8 mouse cellular contexts compared by ENCODE assay signal in genomic region chr14:57344781-57345492, GRCm38 (mm10). TPM values are rescaled to one million over a fixed set of nuclear protein-coding genes. Genes with fewer than 3 reads are reported as not detected.
A peak's percentile ranks its signal among the peaks of the same experiment; 100 is the strongest.
DNase-seq lines count a peak whose midpoint lies in the region; ATAC-seq lines count a peak whose summit lies in the region.

No protein-coding gene starts in this region.

- H3K9me3 ChIP-seq in limb, embryonic 12.5 days, result no peaks in the 10 kb centered on the region
- no peaks in the 10 kb centered on the region for H3K9me3 ChIP-seq in limb, embryonic 10.5 days (replicated peaks)
- H3K9me3 ChIP-seq in heart, embryonic 11.5 days (replicated peaks; ENCODE audit: control insufficient read depth, low read length), result no peaks in the 10 kb centered on the region

- no peak overlapping the region for H3K4me2 ChIP-seq in limb, embryonic 12.5 days
- peak overlapping the region; percentile 63 for H3K4me2 ChIP-seq in heart, embryonic 11.5 days

- peaks cover 15% of the 10 kb centered on the region for H3K4me1 ChIP-seq in limb, embryonic 12.5 days (replicated peaks)
- peaks cover 38% of the 10 kb centered on the region for H3K4me1 ChIP-seq in limb, embryonic 10.5 days
- peaks cover 20% of the 10 kb centered on the region for H3K4me1 ChIP-seq in heart, embryonic 11.5 days (ENCODE audit: control insufficient read depth, insufficient read depth, low read length)

- no peak overlapping the region for H3K9ac ChIP-seq in limb, embryonic 12.5 days (replicated peaks)
- peak overlapping the region; percentile 62; the same call in 1 of the 2 replicates for H3K9ac ChIP-seq in heart, embryonic 11.5 days (ENCODE audit: low read depth, low read length)

- no peaks in the 10 kb centered on the region for H3K36me3 ChIP-seq in limb, embryonic 12.5 days
- H3K36me3 ChIP-seq in limb, embryonic 10.5 days, result no peaks in the 10 kb centered on the region
- H3K36me3 ChIP-seq in heart, embryonic 11.5 days (ENCODE audit: control insufficient read depth, insufficient read depth, low read length), result no peaks in the 10 kb centered on the region

- WGBS in limb, embryonic 12.5 days, result 68% methylated on average over 25 of the region's 25 CpGs
- 64% methylated on average over 25 of the region's 25 CpGs for WGBS in limb, embryonic 10.5 days
- WGBS in heart, embryonic 11.5 days (ENCODE audit: insufficient replicate concordance), result 35% methylated on average over 25 of the region's 25 CpGs

- 0 out of 2 replicates have a peak overlapping the region, but pooled peaks have one; percentile 7 for H3K27ac ChIP-seq in limb, embryonic 12.5 days
- no peak overlapping the region for H3K27ac ChIP-seq in limb, embryonic 10.5 days
- H3K27ac ChIP-seq in heart, embryonic 11.5 days (ENCODE audit: low read depth, low read length), result no peak overlapping the region

- H3K4me3 ChIP-seq in limb, embryonic 12.5 days (replicated peaks), result no peak overlapping the region
- no peak overlapping the region for H3K4me3 ChIP-seq in limb, embryonic 10.5 days
- peak overlapping the region; percentile 21 for H3K4me3 ChIP-seq in heart, embryonic 11.5 days (ENCODE audit: low read depth, low read length)

- ATAC-seq in limb, embryonic 12.5 days (ENCODE audit: insufficient number of reproducible peaks, insufficient read depth, low FRiP score, low TSS enrichment, low read depth), result no peak
- no peak for ATAC-seq in heart, embryonic 11.5 days (replicated peaks; ENCODE audit: insufficient number of reproducible peaks, low FRiP score, low TSS enrichment)

- H3K27me3 ChIP-seq in limb, embryonic 12.5 days, result no peaks in the 10 kb centered on the region
- H3K27me3 ChIP-seq in limb, embryonic 10.5 days (ENCODE audit: low read depth, poor library complexity, severe bottlenecking), result no peaks in the 10 kb centered on the region
- H3K27me3 ChIP-seq in heart, embryonic 11.5 days (ENCODE audit: control insufficient read depth, insufficient read depth, low read length), result no peaks in the 10 kb centered on the region

- no peak for DNase-seq in limb, embryonic 10.5 days (ENCODE audit: low spot score)
- DNase-seq in kidney, postnatal 14 days, result peak; percentile 56
- peak; percentile 38 for DNase-seq in mesoderm, embryonic 11.5 days (ENCODE audit: low read depth, low spot score)
- no peak for DNase-seq in right cerebral cortex, adult 2 months (ENCODE audit: low spot score in 2 of 2)
- no peak for DNase-seq in adrenal gland, postnatal 25 days
- no peak for DNase-seq in thymus, postnatal 25 days

RNA-seq across cellular contexts. Expression of gene Cryl1, which starts 53.4 kb away (rescaled TPM):
- polyA plus RNA-seq in limb, embryonic 12.5 days (2016; fragmentation: Nextera tagmentation; extraction: Ambion mirVana), result 16.7 and 18.2 TPM in 2 replicates
- 9.3 and 12.7 TPM in 2 replicates for polyA plus RNA-seq in limb, embryonic 10.5 days (2016; fragmentation: Nextera tagmentation; extraction: Ambion mirVana)
- 11.0 and 11.9 TPM in 2 replicates for polyA plus RNA-seq in heart, embryonic 11.5 days (2014; fragmentation: Nextera tagmentation; extraction: Ambion mirVana)
- 12.0 and 19.8 TPM in 2 replicates for total RNA-seq in adrenal gland, postnatal 25 days (2021)

Comparison
In these comparisons a context has a peak if more than half of its experiments do, and no peak if none do; other contexts are left out.
1. DNase-seq: peak in kidney, postnatal 14 days (single experiment) and mesoderm, embryonic 11.5 days (single experiment); none in limb, embryonic 10.5 days (single experiment), right cerebral cortex, adult 2 months (0 of 2), adrenal gland, postnatal 25 days (single experiment) and thymus, postnatal 25 days (single experiment).